Mouse (Mus musculus): ENCODE data around the gene Safb.
"Not testable (repeated sequence)": the region's sequence is repeated elsewhere in the genome, so short reads cannot be mapped to it uniquely, and the experiment has no call there.

The Safb gene

GRCm38 (mm10) chr17:56611861-56612564 lies 27.4 kb downstream of the Safb start:
- DNase-seq = no peak

DNA sequence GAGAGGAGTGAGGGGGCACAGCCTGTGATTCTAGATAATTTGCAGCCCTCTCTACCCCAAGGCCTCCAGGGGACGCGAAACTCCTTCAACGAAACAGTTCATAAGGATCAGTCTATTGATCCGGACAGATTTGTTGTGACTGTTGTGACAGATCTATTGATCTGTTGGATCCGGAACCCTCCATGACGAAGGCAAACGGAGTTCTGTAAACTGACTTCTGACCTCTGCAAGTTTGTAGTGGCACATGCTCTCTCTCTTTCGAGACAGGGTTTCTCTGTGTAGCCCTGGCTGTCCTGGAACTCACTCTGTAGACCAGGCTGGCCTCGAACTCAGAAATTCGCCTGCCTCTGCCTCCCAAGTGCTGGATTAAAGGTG lies 27.9 kb downstream of the Safb start:
- not testable (repeated sequence) for DNase-seq

DNA sequence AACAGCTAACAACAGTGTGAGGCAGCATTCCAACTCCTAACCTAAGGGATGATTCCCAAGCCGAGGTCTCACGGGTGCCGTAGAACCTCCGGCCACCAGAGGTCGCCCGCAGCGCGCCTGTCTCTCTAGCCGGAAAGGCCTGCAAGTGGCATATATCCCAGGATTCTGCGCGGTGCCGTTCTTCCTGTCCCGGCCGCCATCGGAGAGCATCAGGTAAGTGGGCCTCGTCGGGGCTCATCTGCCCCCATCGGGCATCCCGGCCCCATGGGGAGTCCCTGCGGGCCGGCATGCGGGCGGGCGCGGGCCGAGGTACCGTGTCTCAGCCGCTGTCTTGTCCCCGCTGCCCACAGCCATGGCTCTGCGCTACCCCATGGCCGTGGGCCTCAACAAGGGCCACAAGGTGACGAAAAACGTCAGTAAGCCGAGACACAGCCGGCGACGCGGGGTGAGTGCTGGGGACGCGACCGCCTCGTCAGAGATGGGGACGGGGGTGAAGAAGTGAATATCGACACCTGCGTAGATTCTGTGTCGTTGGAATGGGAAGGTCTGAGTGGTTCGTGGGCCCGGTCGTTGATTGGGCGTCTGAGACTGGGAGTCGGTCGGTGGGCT lies 28.7 kb downstream of the Safb start, which contains the start of gene Rpl36:
Rpl36 (plus strand) TSS at position 181 of the 609 bp plus-strand sequence.
- peak; percentile 95 for DNase-seq

DNA sequence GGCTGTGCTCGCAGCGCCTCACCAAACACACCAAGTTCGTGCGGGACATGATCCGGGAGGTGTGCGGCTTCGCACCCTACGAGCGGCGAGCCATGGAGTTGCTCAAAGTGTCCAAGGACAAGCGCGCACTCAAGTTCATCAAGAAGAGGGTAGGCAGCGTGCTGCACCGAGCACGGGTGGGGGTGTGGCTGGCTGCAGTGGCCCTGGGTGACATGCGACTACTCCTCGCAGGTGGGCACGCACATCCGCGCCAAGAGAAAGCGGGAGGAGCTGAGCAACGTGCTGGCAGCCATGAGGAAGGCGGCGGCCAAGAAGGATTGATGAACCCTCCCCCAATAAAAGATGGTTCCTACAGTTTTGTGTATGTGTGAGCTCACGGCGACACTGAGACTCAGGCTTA lies 29.3 kb downstream of the Safb start:
- DNase-seq = not testable (repeated sequence)

DNA sequence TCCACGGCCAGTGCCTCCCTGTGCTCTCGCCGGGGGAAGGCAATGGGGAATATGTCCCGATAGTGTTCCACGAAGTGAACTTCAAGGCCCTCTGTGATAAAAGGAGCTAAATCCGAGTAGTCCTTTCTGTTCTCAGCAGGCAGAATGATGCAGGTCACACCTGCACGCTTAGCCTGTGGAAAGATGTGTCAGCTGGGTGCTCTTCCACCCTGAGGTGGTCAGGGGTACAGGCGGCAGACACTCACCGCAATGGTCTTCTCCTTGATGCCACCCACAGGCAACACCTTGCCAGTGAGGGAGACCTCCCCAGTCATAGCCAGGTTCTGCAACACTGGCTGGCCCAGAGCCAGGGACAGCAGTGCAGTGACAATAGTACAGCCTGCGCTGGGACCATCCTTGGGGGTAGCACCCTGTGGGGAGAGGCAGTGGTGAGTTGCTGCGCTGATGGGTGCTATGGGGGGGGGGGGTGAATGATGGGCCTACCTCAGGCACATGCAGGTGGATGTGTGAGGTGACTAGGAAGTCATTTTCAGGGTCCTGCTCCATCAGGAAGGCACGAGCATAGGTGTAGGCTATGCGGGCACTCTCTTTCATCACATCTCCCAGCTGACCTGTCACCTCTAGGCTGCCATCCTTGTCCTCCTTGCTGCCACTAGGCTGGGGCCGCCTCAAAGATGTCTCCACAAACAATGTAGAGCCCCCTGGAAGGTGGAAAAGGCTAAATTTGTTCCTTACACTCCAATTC lies 29.9 kb downstream of the Safb start:
- DNase-seq = no peak

GRCm38 (mm10) chr17:56615136-56615784 lies 30.6 kb downstream of the Safb start:
- no peak for DNase-seq

GRCm38 (mm10) chr17:56615792-56616191 lies 31.2 kb downstream of the Safb start:
- no peak for DNase-seq

GRCm38 (mm10) chr17:56616725-56617124 lies 32.1 kb downstream of the Safb start:
- DNase-seq = no peak

- DNase-seq = no peak
Measured at GRCm38 (mm10) chr17:56617628-56618027, 33.0 kb downstream of the Safb start.

- no peak for DNase-seq
Measured at GRCm38 (mm10) chr17:56625495-56625894, 40.9 kb downstream of the Safb start.

DNA sequence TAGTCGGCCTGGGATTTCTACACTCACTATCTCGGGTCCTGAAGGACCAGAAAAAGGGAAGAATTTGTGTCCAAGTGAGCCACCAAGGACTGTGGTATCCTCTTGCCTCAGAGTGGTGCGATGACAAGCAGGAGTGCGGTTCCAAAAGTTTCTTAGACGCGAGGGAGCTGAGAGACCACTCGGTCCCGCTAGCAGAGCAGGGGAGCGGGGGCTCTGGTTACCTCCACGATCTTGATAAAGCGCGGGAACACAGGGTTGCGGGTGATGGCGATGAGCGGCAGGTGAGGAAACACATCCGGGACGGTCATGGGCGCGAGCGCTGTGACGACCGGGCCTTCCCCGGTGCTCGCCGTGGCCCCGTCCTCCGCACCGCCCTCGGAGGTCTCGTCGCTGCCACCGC lies 41.6 kb downstream of the Safb start:
- peak; percentile 45 for DNase-seq

- peak; percentile 95 for DNase-seq
Measured at GRCm38 (mm10) chr17:56626754-56627470, 42.3 kb downstream of the Safb start, which contains the start of gene Lonp1. TSS of gene Lonp1 (minus strand) at chr17:56626887.

- DNase-seq = no peak
Measured at GRCm38 (mm10) chr17:56627530-56628277, 43.1 kb downstream of the Safb start, which contains the start of gene Catsperd. TSS of gene Catsperd (plus strand) at chr17:56628143.

DNA sequence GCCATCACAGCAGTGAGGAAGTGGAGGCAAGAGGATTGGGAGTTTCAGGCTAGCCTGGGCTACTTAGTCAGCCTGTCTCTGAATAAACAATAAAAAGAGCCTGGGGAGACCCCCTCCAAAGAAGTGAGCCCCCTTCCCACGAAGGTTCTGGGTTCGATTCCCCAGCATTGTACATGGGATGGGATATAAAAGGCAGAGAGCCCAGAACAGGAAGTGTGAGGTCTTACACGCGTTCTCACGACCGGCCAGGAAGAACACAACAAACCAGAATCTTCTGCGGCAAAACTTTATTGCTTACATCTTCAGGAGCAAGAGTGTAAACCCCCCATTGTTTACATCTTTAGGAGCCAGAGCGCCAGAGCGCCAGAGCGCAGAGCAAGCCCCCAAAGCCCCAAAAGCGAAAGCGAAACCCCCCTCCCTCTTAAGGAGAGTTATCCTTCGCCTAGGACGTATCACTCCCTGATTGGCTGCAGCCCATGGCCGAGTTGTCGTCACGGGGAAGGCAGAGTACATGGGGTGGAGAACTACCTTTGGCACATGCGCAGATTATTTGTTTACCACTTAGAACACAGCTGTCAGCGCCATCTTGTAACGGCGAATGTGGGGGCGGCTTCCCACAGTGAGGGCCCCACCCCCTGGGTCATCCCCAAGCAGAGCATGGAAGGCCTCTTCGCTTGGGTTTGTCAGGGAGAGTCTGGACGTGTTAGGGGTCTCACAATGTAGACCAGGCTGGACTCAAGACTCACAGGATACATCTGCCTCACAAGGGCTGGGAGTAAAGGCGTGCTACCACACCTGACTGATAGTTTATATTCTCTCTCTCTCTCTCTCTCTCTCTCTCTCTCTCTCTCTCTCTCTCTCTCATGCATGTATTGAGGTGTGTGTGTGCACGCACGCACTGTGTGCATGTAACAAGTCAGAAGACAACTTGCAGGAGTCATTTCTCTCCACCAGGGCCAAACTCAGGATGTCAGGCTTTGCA lies 45.5 kb downstream of the Safb start:
- DNase-seq = not testable (repeated sequence)

DNA sequence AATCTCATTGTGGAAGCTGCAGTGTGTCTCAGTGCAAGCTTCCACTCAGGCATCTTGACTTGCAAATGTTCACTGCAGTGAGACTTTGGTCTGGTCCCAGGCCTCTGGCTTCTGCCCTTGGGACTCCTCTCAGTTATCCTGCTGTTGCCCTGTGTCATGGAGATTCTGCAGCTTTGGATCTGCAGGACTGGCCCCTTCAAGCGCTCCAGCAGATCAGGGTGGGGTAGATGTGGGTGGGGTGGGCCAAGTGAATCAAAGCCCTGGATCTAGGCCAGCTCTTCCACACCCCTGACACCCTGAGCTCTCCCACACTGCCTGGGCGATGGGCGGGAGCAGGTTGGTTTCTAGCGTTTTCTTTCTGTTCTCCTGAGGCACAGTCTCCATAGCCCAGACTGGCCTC lies 47.2 kb downstream of the Safb start:
- DNase-seq = no peak

DNA sequence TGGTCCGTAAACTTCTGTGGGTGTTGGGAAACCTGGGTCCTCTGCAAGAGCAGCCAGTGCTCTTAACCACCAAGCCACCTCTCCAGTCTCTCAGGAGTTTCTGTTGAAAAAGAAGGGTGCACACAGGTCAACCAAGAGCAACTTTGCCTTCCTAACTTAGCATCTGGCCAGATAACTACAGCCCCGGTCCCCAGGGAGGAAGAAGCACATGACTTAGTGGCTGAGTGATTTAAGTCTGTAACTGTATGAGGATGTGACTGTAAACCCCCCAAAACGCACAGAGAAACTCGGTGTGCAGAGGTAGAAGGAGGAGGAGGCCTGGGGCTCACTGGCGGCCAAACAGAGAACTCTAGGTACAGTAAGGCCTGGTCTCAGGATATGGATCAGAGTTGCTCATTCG lies 49.4 kb downstream of the Safb start:
- no peak for DNase-seq

GRCm38 (mm10) chr17:56643237-56643636 lies 58.6 kb downstream of the Safb start:
- DNase-seq = no peak

DNA sequence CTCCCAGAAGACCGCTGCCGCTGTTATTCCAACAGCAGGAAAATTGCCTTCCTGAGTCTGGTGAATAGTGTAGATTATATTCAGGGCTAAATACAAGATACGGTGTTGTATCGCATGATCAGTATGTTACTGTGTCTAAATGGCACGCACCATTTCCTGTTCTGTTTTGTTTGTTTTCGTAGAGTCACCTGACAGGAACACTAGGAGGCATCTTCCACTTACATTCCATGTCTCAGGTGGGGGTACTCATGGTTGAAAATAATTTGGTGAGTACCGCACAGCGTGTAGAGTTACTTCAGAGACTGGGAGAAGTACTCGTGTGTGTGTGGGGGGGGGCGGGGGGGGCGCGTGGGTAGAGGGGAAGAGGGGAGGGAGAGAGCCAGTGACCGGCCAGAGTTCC lies 62.9 kb downstream of the Safb start:
- no peak for DNase-seq

- no peak for DNase-seq
Measured at GRCm38 (mm10) chr17:56651801-56652200, 67.2 kb downstream of the Safb start.

- DNase-seq = no peak
Measured at GRCm38 (mm10) chr17:56654771-56655170, 70.1 kb downstream of the Safb start.

DNA sequence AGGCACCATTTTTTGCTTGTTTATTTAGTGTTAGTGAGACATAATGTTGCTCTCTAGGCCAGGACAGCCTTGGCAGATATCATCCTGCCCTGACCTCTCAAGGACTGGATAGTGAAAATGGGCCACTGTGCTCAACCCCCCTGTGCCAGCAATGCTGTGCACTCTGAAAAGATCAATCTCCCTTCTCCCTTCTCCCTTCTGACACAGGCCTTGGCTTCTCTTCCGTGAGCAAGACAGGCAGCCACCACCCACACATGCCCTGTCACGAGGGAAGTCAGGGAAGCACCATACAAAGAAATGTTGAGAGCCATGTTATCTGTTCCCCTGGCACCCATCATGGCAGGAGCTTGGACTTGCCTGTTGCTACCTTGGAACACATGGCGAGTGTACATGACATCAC lies 70.7 kb downstream of the Safb start:
- no peak for DNase-seq

Measured in right cerebral cortex, postnatal 25 days (tissue).